Mouse (Mus musculus) frontal cortex, postnatal 10 days (tissue): ENCODE measurements around the gene Cdc42bpa.

Source experiments
- DNase-seq, 2 experiments: peaks; one replicate each; pipeline ENCODE4 v3.0.0; 2022; ENCODE audit warnings: low spot score in 2 of 2, mixed read lengths in 1 of 2

Cdc42bpa gene

GRCm38 (mm10) chr1:180191651-180192220, 231.5 kb downstream of the Cdc42bpa start:
- no peak for DNase-seq

- no peak for DNase-seq
These were observed 232.6 kb downstream of the Cdc42bpa start for GRCm38 (mm10) chr1:180192866-180193265.

GRCm38 (mm10) chr1:180193391-180193935, 233.2 kb downstream of the Cdc42bpa start:
- no peak for DNase-seq

- no peak for DNase-seq
These were observed 233.8 kb downstream of the Cdc42bpa start for GRCm38 (mm10) chr1:180194048-180194447.

- DNase-seq = no peak
These were observed 234.7 kb downstream of the Cdc42bpa start for GRCm38 (mm10) chr1:180194781-180195471.

- peak; percentile 97 for DNase-seq
These were observed 235.6 kb downstream of the Cdc42bpa start for GRCm38 (mm10) chr1:180195703-180196381.

- no peak for DNase-seq
These were observed 236.2 kb downstream of the Cdc42bpa start for GRCm38 (mm10) chr1:180196508-180196907.

- DNase-seq = no peak
These were observed 237.7 kb downstream of the Cdc42bpa start for GRCm38 (mm10) chr1:180197956-180198355.

- no peak for DNase-seq
These were observed 238.9 kb downstream of the Cdc42bpa start, which contains the start of gene Coq8a for GRCm38 (mm10) chr1:180198959-180199714. Coq8a (minus strand) TSS chr1:180199602.

- DNase-seq = no peak
These were observed 239.4 kb downstream of the Cdc42bpa start for GRCm38 (mm10) chr1:180199715-180200050.

- no peak for DNase-seq
These were observed 240.4 kb downstream of the Cdc42bpa start for GRCm38 (mm10) chr1:180200722-180201121.

GRCm38 (mm10) chr1:180208370-180208769, 248.1 kb downstream of the Cdc42bpa start:
- DNase-seq = no peak

- no peak for DNase-seq
These were observed 249.8 kb downstream of the Cdc42bpa start for GRCm38 (mm10) chr1:180210031-180210432.

- DNase-seq = no peak
These were observed 250.6 kb downstream of the Cdc42bpa start for GRCm38 (mm10) chr1:180210781-180211271.

GRCm38 (mm10) chr1:180212911-180213310, 252.6 kb downstream of the Cdc42bpa start:
- no peak for DNase-seq

GRCm38 (mm10) chr1:180215044-180215443, 254.8 kb downstream of the Cdc42bpa start:
- DNase-seq = peak in 1 of 2 experiments; percentile 48
